Mouse (Mus musculus) forebrain, embryonic 12.5 days (tissue): ENCODE data around the gene Apbb2. TPM values are rescaled to one million over a fixed set of nuclear protein-coding genes. Genes with fewer than 3 reads are reported as not detected.

ENCODE experiments used
- ATAC-seq: fragments of 200-750 bp; cut with Nextera tagmentation; 2 replicates; pipeline ENCODE4 v1.8.0; 2017; ENCODE audit warnings: moderate TSS enrichment; ENCODE audit not compliant: low FRiP score
- H3K27ac ChIP-seq: fragments of 300-500 bp; sonication (generic); 2 replicates; pipeline ENCODE4 v1.5.1; 2016; ENCODE audit warnings: mild to moderate bottlenecking
- H3K27me3 ChIP-seq: fragments of 300-500 bp; sonication (generic); 2 replicates; pipeline ENCODE4 v1.6.1; 2016; ENCODE audit warnings: mild to moderate bottlenecking
- H3K36me3 ChIP-seq: fragments of 300-500 bp; sonication (generic); replicated peaks from 2 replicates; pipeline ENCODE4 v1.6.1; 2016; ENCODE audit warnings: mild to moderate bottlenecking
- H3K4me1 ChIP-seq: fragments of 300-500 bp; sonication (generic); 2 replicates; pipeline ENCODE4 v1.6.1; 2016
- H3K4me2 ChIP-seq: fragments of 300-500 bp; sonication (generic); 2 replicates; pipeline ENCODE4 v1.6.1; 2016; ENCODE audit warnings: mild to moderate bottlenecking, moderate library complexity
- H3K4me3 ChIP-seq: fragments of 300-500 bp; sonication (generic); replicated peaks from 2 replicates; pipeline ENCODE4 v1.5.1; 2016; ENCODE audit warnings: mild to moderate bottlenecking
- H3K9ac ChIP-seq: fragments of 300-500 bp; sonication (generic); 2 replicates; pipeline ENCODE4 v1.6.1; 2016; ENCODE audit warnings: mild to moderate bottlenecking
- H3K9me3 ChIP-seq: fragments of 300-500 bp; sonication (generic); 2 replicates; pipeline ENCODE4 v1.6.1; 2016
- WGBS: fragments of 180-500 bp; shearing (Covaris S2); methylation state at CpG from one replicate; pipeline ENCODE4 v1.1.7; 2016; 5-methylcytosine and 5-hydroxymethylcytosine counted together
- polyA plus RNA-seq: library from polyadenylated mRNA; unstranded; fragments of >200 nt; fragmentation: Nextera tagmentation; extraction: Ambion mirVana; gene quantifications from 2 replicates; pipeline ENCODE4 v1.2.1, GENCODE M21; 2016

Apbb2 gene
- polyA plus RNA-seq, 1 experiment from 2014 or later = 53.4 TPM

DNA sequence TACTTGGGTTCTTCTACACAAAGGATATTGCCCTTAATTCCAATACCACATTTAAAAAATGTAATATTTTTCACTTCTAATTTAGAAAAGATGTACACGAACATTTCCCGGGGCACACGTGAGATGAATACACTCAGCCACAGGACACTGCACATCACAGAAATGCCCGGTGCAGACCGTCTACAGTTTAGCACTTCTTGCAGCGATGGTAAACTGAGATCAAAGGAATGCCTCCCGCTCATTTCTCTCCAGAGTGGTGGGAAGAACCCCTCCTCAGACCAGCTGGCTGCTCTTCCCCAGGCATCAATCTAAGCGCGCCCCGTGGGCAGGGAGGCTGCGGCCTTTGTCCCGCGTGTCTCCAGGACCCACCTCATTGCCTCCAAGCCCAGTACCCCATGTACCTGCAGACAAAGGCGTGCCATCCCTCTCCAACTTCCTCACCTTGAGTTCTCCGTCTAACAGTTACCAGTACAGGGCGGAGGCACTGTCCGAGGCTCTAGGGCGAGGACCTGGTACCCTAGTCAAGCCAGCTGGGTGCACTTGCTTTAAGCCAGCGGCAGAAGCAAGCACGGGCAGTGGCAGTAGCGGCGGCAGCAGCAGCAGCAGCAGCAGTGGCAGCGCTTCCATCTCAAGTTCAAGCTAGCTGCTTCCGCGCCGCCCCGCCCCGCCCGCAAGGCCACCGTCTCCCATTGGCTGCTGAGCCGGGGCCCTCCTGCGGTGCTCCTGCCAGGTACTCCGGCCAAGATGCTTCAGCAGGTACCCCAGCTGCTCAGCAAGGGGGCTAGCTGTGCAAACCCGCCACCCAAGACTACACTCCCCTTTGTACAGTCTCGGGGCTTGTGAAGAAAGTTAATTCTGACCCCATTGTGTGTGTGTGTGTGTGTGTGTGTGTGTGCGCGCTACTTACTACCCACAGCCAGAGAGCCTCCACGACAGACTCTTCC is 281.3 kb downstream of the Apbb2 start:
- WGBS = 4% methylated on average over 38 of the region's 38 CpGs
- ATAC-seq = peak; percentile 77
- Histone ChIP-seq H3K4me3 (peak overlapping the region; percentile 53), H3K27me3 (0 out of 2 replicates have a peak, but pooled peaks cover 3% of the 10 kb centered on the region), H3K27ac (peak overlapping the region; percentile 65), H3K4me2 (peak overlapping the region; percentile 93), H3K36me3 (no peaks in the 10 kb centered on the region), H3K9me3 (no peaks in the 10 kb centered on the region), H3K9ac (peak overlapping the region; percentile 74), H3K4me1 (peaks cover 40% of the 10 kb centered on the region)

- Histone ChIP-seq H3K4me1 (peaks cover 15% of the 10 kb centered on the region), H3K27ac (no peak overlapping the region), H3K27me3 (no peaks in the 10 kb centered on the region), H3K9ac (no peak overlapping the region), H3K4me3 (no peak overlapping the region), H3K4me2 (no peak overlapping the region), H3K36me3 (no peaks in the 10 kb centered on the region; the same call in 1 of the 2 replicates), H3K9me3 (0 out of 2 replicates have a peak, but pooled peaks cover 2% of the 10 kb centered on the region)
- WGBS = 92% methylated on average over 6 of the region's 6 CpGs
- no peak for ATAC-seq
Observed at GRCm38 (mm10) chr5:66330806-66331205, 287.8 kb downstream of the Apbb2 start.

- H3K9ac ChIP-seq = no peak overlapping the region
- no peak overlapping the region for H3K27ac ChIP-seq
- no peaks in the 10 kb centered on the region; the same call in 1 of the 2 replicates for H3K36me3 ChIP-seq
- H3K9me3 ChIP-seq = 0 out of 2 replicates have a peak, but pooled peaks cover 2% of the 10 kb centered on the region
- H3K4me2 ChIP-seq = no peak overlapping the region; the same call in 1 of the 2 replicates
- H3K4me3 ChIP-seq = no peak overlapping the region
- no peak for ATAC-seq
- H3K27me3 ChIP-seq = no peaks in the 10 kb centered on the region
- H3K4me1 ChIP-seq = peaks cover 25% of the 10 kb centered on the region
- 85% methylated on average over 7 of the region's 7 CpGs for WGBS
Observed at GRCm38 (mm10) chr5:66328766-66329165, 289.8 kb downstream of the Apbb2 start.

DNA sequence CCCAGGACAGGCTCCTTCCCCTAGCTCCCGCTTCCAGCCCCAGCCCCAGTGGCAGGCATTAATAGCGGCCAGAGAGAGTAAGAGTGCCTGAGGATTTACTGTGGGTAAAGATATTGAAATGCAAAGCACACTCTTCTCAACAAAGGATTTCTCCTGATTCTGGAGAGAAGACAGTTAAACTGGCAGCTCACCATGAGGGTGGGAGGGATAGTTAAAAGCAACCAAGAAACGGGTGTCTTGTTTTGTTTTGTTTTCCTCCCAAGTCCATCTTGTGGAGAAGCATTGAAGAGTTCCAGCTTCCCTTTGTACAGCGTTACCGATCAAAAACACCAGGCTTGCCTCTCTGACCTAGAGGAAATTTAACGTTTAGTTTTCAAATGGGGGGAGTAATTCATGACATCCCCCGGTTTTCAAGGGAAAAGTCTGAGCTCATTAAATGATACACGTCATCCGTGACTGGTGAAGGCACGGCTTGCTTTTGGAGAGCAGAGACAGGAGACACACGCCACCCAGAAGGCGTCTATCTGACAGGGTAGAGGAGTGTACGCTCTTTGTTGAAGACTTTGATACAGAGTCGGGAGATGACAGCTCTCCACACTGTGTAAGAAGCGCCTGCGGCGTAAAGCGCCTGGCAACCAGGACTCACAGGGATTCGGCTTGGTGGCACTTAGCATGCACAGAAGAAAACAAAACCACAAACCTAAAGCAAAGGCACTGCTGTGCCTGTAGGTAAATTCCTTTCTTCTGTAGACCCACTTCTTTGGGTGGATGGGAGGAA is 290.4 kb downstream of the Apbb2 start:
- WGBS = 24% methylated on average over 19 of the region's 19 CpGs

DNA sequence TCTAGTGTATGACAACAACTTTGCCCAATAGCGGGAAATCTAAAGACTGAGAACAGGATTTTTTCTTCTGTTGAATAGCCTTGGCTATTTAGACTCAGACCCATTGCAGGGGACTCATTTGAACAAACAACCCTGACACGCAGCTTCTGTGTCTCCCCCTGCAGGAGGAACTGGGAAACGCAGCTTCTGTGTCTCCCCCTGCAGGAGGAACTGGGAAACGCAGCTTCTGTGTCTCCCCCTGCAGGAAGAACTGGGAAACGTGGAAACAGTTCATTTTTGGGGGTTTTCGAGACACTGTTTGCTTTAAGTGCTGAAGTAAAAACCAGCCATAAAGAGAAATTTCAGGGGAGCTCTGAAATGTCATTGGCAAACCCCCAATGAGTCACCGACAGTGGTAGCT is 292.2 kb downstream of the Apbb2 start:
- ATAC-seq = no peak
- Histone ChIP-seq H3K9ac (no peak overlapping the region), H3K36me3 (no peaks in the 10 kb centered on the region; the same call in 1 of the 2 replicates), H3K9me3 (0 out of 2 replicates have a peak, but pooled peaks cover 2% of the 10 kb centered on the region), H3K27ac (no peak overlapping the region), H3K4me3 (no peak overlapping the region), H3K27me3 (no peaks in the 10 kb centered on the region), H3K4me2 (no peak overlapping the region), H3K4me1 (peaks cover 25% of the 10 kb centered on the region)
- 78% methylated on average over 7 of the region's 7 CpGs for WGBS

More for the DNA sequence above, 290.4 kb downstream of the Apbb2 start:
- H3K4me3 ChIP-seq = no peak overlapping the region
- peak; percentile 86 for ATAC-seq
- H3K4me2 ChIP-seq = peak overlapping the region; percentile 47
- no peaks in the 10 kb centered on the region for H3K27me3 ChIP-seq
- 0 out of 2 replicates have a peak, but pooled peaks cover 2% of the 10 kb centered on the region for H3K9me3 ChIP-seq
- no peaks in the 10 kb centered on the region; the same call in 1 of the 2 replicates for H3K36me3 ChIP-seq
- H3K4me1 ChIP-seq = peaks cover 25% of the 10 kb centered on the region
- H3K27ac ChIP-seq = peak overlapping the region; percentile 70
- H3K9ac ChIP-seq = peak overlapping the region; percentile 17; the same call in 1 of the 2 replicates

GRCm38 (mm10) chr5:66323603-66324002 is 295.0 kb downstream of the Apbb2 start:
- Histone ChIP-seq H3K4me2 (no peak overlapping the region), H3K9ac (no peak overlapping the region), H3K36me3 (no peaks in the 10 kb centered on the region; the same call in 1 of the 2 replicates), H3K4me1 (peaks cover 32% of the 10 kb centered on the region), H3K9me3 (0 out of 2 replicates have a peak, but pooled peaks cover 2% of the 10 kb centered on the region), H3K4me3 (no peak overlapping the region), H3K27ac (no peak overlapping the region), H3K27me3 (no peaks in the 10 kb centered on the region)
- WGBS = 92% methylated on average over 11 of the region's 11 CpGs
- no peak for ATAC-seq

GRCm38 (mm10) chr5:66323131-66323530 is 295.5 kb downstream of the Apbb2 start:
- Histone ChIP-seq H3K36me3 (no peaks in the 10 kb centered on the region; the same call in 1 of the 2 replicates), H3K9me3 (0 out of 2 replicates have a peak, but pooled peaks cover 2% of the 10 kb centered on the region), H3K27ac (no peak overlapping the region), H3K27me3 (no peaks in the 10 kb centered on the region), H3K4me1 (peaks cover 28% of the 10 kb centered on the region), H3K9ac (no peak overlapping the region), H3K4me2 (no peak overlapping the region), H3K4me3 (no peak overlapping the region)
- 82% methylated on average over 4 of the region's 4 CpGs for WGBS
- no peak for ATAC-seq

GRCm38 (mm10) chr5:66319827-66320404 is 298.7 kb downstream of the Apbb2 start:
- no peaks in the 10 kb centered on the region for H3K9me3 ChIP-seq
- peak; percentile 67; the same call in 1 of the 2 replicates for ATAC-seq
- H3K4me1 ChIP-seq = peaks cover 21% of the 10 kb centered on the region
- H3K36me3 ChIP-seq = no peaks in the 10 kb centered on the region
- no peak overlapping the region for H3K9ac ChIP-seq
- H3K4me2 ChIP-seq = peak overlapping the region; percentile 19
- H3K4me3 ChIP-seq = no peak overlapping the region
- H3K27me3 ChIP-seq = no peaks in the 10 kb centered on the region
- WGBS = 30% methylated on average over 14 of the region's 14 CpGs
- H3K27ac ChIP-seq = peak overlapping the region; percentile 75

DNA sequence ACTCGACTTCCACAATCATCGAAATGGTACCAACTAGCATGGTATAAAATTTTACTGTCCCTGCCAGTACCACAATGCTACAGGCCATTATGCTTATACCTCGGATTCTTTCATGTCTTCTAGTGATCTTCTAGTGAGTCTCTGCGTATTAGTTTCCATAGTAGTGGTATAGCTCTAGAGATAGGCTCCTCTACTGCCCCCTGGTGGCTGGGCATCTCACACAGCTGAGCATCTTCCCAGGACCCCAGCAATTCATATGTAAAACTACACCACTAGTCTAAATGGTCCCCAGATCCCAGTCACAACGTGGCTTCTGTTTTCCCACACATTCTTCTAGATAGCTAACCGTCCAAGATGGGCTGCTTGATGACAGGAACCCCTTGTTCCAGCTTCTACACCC is 299.2 kb downstream of the Apbb2 start:
- H3K4me1 ChIP-seq = peaks cover 17% of the 10 kb centered on the region
- no peaks in the 10 kb centered on the region for H3K9me3 ChIP-seq
- H3K36me3 ChIP-seq = no peaks in the 10 kb centered on the region
- H3K4me2 ChIP-seq = peak overlapping the region; percentile 19; the same call in 1 of the 2 replicates
- no peak overlapping the region for H3K4me3 ChIP-seq
- H3K27me3 ChIP-seq = no peaks in the 10 kb centered on the region
- no peak overlapping the region for H3K9ac ChIP-seq
- H3K27ac ChIP-seq = peak overlapping the region; percentile 75
- 68% methylated on average over 6 of the region's 6 CpGs for WGBS
- ATAC-seq = no peak

DNA sequence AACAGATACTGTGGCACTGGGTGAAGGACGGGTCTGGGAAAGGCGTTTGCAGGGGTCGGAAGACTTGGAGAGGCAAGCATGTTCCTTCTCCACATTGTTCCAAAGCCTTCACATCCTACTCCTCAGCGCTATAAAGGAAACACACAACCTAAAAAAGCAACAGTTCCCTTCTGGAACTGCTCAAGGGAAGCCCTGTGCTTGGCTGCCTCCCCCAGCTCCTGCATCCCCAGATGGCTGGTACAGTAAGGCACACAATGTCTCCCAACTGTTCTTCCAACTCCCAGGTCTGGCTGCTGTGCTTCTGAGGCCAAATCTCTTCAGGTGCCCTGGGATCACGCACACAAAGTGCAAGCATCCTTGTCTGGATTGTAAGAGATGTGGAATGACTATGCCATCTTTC is 302.8 kb downstream of the Apbb2 start:
- WGBS = 89% methylated on average over 5 of the region's 5 CpGs
- no peak overlapping the region for H3K27ac ChIP-seq
- H3K9ac ChIP-seq = no peak overlapping the region
- no peaks in the 10 kb centered on the region for H3K36me3 ChIP-seq
- no peak overlapping the region for H3K4me2 ChIP-seq
- H3K27me3 ChIP-seq = no peaks in the 10 kb centered on the region
- H3K9me3 ChIP-seq = no peaks in the 10 kb centered on the region
- peaks cover 11% of the 10 kb centered on the region for H3K4me1 ChIP-seq
- H3K4me3 ChIP-seq = no peak overlapping the region
- ATAC-seq = no peak

DNA sequence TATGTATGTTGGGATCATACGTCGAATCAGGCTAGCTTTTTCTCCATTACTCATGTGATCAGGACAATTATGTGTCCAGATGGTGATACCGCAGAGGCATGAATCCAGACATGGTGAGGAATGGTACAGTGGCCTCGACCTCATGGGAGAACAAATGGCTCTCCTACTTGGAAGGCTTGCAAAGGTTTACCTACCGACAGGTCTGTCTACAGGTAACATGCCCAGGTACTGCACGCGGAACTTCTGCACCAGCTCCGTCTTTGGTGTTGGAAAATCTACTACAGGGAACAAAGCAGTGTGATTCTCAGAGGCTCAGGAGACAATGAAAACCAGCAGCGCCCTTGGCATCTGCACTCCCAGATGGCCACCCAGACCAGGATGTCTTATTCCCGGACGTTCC is 307.8 kb downstream of the Apbb2 start:
- no peak for ATAC-seq
- Histone ChIP-seq H3K4me3 (no peak overlapping the region), H3K4me2 (no peak overlapping the region), H3K4me1 (no peaks in the 10 kb centered on the region), H3K27ac (no peak overlapping the region), H3K36me3 (peaks cover 3% of the 10 kb centered on the region; the same call in 1 of the 2 replicates), H3K9me3 (no peaks in the 10 kb centered on the region), H3K27me3 (no peaks in the 10 kb centered on the region), H3K9ac (no peak overlapping the region)
- WGBS = 93% methylated on average over 11 of the region's 11 CpGs
